Mouse (Mus musculus): Measurements from ENCODE around the gene Arhgap29.

Arhgap29 gene

DNA sequence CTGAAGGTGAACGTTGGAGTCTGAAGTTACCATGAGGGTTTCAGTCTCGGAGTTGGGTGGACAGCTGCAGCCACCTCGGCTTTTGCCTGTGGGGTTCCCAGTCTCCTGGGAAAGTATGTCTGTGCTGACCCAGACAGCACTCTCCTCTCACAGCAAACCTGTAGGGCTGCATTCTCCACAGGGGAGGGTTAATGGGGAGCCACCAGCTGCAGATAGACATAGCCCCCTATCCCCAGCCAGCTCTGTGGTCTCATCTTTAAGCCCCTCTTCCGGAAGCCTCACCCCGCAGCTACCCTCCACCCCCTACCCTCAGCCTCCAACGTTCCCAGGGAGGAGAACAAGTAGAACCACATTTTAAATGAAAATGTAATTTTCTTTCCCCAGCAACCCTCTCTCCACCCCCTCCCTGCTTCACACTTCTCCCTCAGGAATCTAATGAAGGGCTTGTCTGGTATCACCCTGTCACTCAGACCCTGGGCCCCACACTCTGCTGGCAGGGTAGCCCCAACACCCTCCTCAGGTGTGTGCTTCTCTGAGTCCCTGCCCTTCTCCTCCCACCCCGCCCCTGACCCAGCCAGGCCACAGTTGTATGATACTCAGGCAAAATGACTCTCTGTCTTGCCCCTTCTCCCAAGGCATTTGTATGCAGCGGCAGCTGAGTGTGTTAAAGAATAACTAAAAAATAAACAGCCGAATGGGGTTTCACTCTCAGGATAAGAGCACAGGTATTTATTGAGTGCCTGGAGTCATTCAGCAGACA is 106.3 kb downstream of the Arhgap29 start:
- no peak for DNase-seq (ENCODE audit: low read depth in 2 of 2, low spot score in 2 of 2)

DNA sequence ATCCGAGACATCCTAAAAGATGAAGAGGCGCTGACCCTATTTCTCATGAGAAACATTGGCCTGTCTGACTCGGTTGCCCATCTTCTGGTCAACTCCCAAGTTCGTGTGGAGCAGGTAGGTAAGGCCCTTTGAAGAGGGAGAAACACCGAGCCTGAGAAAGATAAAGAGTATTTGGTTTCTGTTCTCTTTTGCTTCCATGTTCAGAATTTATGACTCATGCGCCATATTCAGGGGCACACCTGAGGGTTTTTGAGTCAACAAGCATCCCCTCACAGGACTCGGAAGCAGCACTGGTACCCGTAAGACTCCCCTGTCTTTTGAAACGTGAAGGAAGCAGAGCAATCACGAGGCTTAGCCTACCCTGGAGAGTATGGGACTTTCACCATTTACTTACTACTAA is 110.2 kb downstream of the Arhgap29 start:
- DNase-seq (ENCODE audit: low read depth in 2 of 2, low spot score in 2 of 2) = no peak

GRCm38 (mm10) chr3:122064556-122065410 is 112.4 kb downstream of the Arhgap29 start:
- no peak for DNase-seq (ENCODE audit: low read depth in 2 of 2, low spot score in 2 of 2)

Data from CD8-positive naive resting alpha-beta T cell, adult 2 months (primary cell).